Mouse (Mus musculus) neutrophil, adult 5-6 weeks (primary cell): ENCODE results near the gene Nxph1. TPM values are rescaled to one million over a fixed set of nuclear protein-coding genes. Genes with fewer than 3 reads are reported as not detected.

Source experiments
- ATAC-seq: fragments of 151-379, 151-347 bp; 2 replicates; pipeline ENCODE4 v1.8.0; 2017; ENCODE audit warnings: mild to moderate bottlenecking, moderate TSS enrichment; ENCODE audit not compliant: insufficient number of reproducible peaks, poor library complexity, low FRiP score, severe bottlenecking; ENCODE audit errors: extremely low read depth
- total RNA-seq: library from RNA; stranded (forward); fragments of 200-1000 nt; gene quantifications from 2 replicates; pipeline ENCODE4 v1.2.3, GENCODE M21; 2017

Gene Nxph1
- total RNA-seq, 1 experiment from 2014 or later, result not detected

- no peak for ATAC-seq
Measured at GRCm38 (mm10) chr6:9077793-9078689, 129.8 kb downstream of the Nxph1 start.

- ATAC-seq, result no peak
Measured at GRCm38 (mm10) chr6:9083851-9084250, 135.6 kb downstream of the Nxph1 start.

- no peak for ATAC-seq
Measured at GRCm38 (mm10) chr6:9097345-9097744, 149.1 kb downstream of the Nxph1 start.

- no peak for ATAC-seq
Measured at GRCm38 (mm10) chr6:9107366-9107765, 159.1 kb downstream of the Nxph1 start.

GRCm38 (mm10) chr6:9119136-9119535 is 170.9 kb downstream of the Nxph1 start:
- ATAC-seq, result no peak

- no peak for ATAC-seq
Measured at GRCm38 (mm10) chr6:9124321-9124914, 176.2 kb downstream of the Nxph1 start.

- no peak for ATAC-seq
Measured at GRCm38 (mm10) chr6:9133589-9134279, 185.5 kb downstream of the Nxph1 start.

GRCm38 (mm10) chr6:9147966-9148365 is 199.7 kb downstream of the Nxph1 start:
- ATAC-seq, result no peak

GRCm38 (mm10) chr6:9149791-9150190 is 201.6 kb downstream of the Nxph1 start:
- no peak for ATAC-seq

- ATAC-seq, result no peak
Measured at GRCm38 (mm10) chr6:9159191-9159590, 211.0 kb downstream of the Nxph1 start.

- no peak for ATAC-seq
Measured at GRCm38 (mm10) chr6:9182477-9182876, 234.2 kb downstream of the Nxph1 start.

- no peak for ATAC-seq
Measured at GRCm38 (mm10) chr6:9210730-9211129, 262.5 kb downstream of the Nxph1 start.

- no peak for ATAC-seq
Measured at GRCm38 (mm10) chr6:9220724-9221453, 272.7 kb downstream of the Nxph1 start.

GRCm38 (mm10) chr6:9234802-9235201 is 286.6 kb downstream of the Nxph1 start:
- ATAC-seq, result no peak

- no peak for ATAC-seq
Measured at GRCm38 (mm10) chr6:9267998-9268397, 319.8 kb downstream of the Nxph1 start.
